Mouse (Mus musculus): ENCODE measurements around the gene Usp9y.
A peak's percentile ranks its signal among the peaks of the same experiment; 100 is the strongest.

Gene Usp9y

DNA sequence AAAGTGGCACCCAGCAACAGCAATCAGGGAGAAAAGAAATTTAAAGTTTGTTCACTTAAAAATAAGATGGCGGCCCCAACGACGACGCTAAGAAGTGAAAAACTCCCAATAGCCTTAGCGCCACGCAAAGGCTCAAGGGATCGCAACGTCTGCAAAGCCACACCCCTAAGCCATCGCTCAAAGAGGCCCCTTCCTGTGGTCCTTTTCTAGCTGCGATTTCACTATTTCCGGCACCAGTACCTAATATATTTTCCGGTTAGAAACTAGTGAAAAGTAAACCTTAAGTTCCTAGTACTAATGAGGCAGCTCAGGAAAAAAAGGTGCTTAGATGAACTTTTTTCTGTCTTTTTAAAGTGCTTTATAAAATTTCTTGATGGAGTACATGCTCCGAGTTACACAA, at the start of gene Usp9y:
Gene Usp9y (minus strand): TSS at position 101 of the 400 bp plus-strand sequence.
- no peak for DNase-seq (ENCODE audit: low spot score in 2 of 2)

DNA sequence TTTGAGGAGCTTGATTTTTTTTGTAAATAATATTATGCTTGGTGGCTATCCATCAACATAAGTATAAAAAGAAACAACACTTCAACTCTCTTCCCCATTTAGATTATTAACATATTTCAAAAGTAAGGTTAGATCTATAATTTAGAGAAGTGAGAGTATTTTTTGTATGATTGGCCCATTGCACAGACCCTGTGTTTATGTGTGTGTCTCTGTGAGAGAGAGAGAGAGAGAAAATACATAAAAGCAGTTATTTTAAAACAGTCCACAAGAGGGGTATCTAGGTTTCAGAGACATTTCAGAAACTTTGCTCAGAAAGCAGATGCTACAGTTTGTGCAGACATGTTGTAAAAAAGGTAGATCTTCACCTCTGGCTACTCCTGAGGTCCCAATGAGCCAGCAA, 165.9 kb downstream of the Usp9y start:
- no peak for DNase-seq (ENCODE audit: low spot score in 2 of 2)

DNA sequence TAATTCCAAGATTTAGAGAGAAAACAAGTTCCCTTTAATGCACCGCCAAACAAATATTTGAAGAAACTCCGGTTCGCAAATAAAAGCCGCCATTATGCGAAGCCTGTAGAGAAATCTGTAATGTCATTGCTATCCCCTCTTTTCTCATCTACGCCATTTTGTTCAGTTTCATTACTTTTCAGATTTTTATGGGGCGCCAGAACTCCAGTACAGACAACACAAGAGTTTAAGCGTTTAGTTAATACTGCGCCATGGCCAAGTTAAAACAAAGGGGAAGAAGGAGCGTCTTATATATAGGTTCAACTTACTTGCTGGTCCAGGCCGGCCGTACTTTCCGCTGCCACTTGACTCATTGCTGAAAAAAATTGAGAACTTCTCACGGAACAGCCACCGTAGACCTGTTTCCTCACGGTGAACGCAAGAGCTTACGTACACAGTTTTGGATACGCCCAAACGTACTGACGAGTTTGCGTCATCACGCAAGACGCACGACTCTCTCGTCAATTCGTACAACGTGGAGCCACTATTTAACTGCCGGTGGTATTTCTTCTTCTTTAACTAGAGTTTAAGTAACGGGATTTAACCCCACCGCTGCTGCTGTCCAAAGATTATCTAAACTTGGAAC, 173.3 kb downstream of the Usp9y start, which contains the start of gene Ddx3y:
Gene Ddx3y (minus strand): TSS at position 459 of the 625 bp plus-strand sequence.
- peak in 1 of 2 experiments; percentile 78 for DNase-seq (ENCODE audit: low spot score in 2 of 2)

DNA sequence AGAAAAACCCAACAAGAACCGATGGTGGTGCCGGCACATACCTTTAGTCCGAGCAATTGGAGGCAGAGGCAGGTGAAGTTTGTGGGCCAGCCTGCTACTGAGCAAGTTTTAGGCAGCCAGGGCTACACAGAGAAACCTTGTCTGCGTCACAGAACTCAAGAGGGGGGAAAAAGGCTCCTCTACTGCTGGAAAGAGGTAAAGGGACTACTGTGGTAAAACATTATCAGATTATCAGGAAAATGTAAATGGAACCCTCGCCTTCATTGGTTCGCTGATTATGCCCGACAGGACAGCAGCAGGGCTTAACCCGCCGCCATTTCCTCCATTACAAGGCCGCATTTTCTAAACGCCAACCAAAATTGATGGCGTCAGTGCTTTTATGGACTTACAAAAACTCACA, 173.8 kb downstream of the Usp9y start:
- DNase-seq (ENCODE audit: low spot score in 2 of 2): peak in 1 of 2 experiments; percentile 44
